Mouse (Mus musculus) heart, embryonic 14.5 days (tissue): Measurements from ENCODE around the gene Cfb. TPM values are rescaled to one million over a fixed set of nuclear protein-coding genes. Genes with fewer than 3 reads are reported as not detected.

Source experiments
- ATAC-seq: fragments of 200-750 bp; cut with Nextera tagmentation; 2 replicates; pipeline ENCODE4 v1.8.0; 2017; ENCODE audit warnings: low read depth, moderate TSS enrichment; ENCODE audit not compliant: insufficient number of reproducible peaks, insufficient read depth, low FRiP score
- H3K27ac ChIP-seq, 2 experiments: fragments of 200-500 bp in 1 of 2; fragments of 300-500 bp in 1 of 2; sonication (generic) in 1 of 2; replicated peaks in 1 of 2; 2 replicates each; pipeline ENCODE4 v1.5.1; 2012 to 2014; ENCODE audit warnings: low read depth in 2 of 2, low read length in 2 of 2, control low read depth in 1 of 2, mild to moderate bottlenecking in 1 of 2, mixed read lengths in 1 of 2; ENCODE audit not compliant: control insufficient read depth in 1 of 2, insufficient read depth in 1 of 2
- H3K27me3 ChIP-seq: fragments of 300-500 bp; sonication (generic); 2 replicates; pipeline ENCODE4 v1.6.1; 2014; ENCODE audit warnings: mild to moderate bottlenecking, low read length, control low read depth; ENCODE audit not compliant: control insufficient read depth, insufficient read depth
- H3K36me3 ChIP-seq: fragments of 300-500 bp; sonication (generic); 2 replicates; pipeline ENCODE4 v1.6.1; 2014; ENCODE audit warnings: mild to moderate bottlenecking, control low read depth, low read length, mixed read lengths; ENCODE audit not compliant: control insufficient read depth, insufficient read depth
- H3K4me1 ChIP-seq, 2 experiments: fragments of 200-500 bp in 1 of 2; fragments of 300-500 bp in 1 of 2; sonication (generic) in 1 of 2; 2 replicates each; pipeline ENCODE4 v1.6.1; 2012 to 2014; ENCODE audit warnings: low read length in 2 of 2, control low read depth in 1 of 2, mixed read lengths in 1 of 2; ENCODE audit not compliant: control insufficient read depth in 2 of 2, insufficient read depth in 2 of 2
- H3K4me2 ChIP-seq: fragments of 300-500 bp; sonication (generic); 2 replicates; pipeline ENCODE4 v1.6.1; 2014; ENCODE audit warnings: mild to moderate bottlenecking, low read length
- H3K4me3 ChIP-seq, 2 experiments: fragments of 200-500 bp in 1 of 2; fragments of 300-500 bp in 1 of 2; sonication (generic) in 1 of 2; 2 replicates each; pipeline ENCODE4 v1.5.1; 2012 to 2014; ENCODE audit warnings: low read length in 2 of 2, mild to moderate bottlenecking in 2 of 2, control low read depth in 1 of 2, low read depth in 1 of 2, moderate library complexity in 1 of 2; ENCODE audit not compliant: control insufficient read depth in 1 of 2, insufficient read depth in 1 of 2
- H3K9ac ChIP-seq: fragments of 300-500 bp; sonication (generic); 2 replicates; pipeline ENCODE4 v1.6.1; 2014; ENCODE audit warnings: mild to moderate bottlenecking, low read length
- H3K9me3 ChIP-seq: fragments of 300-500 bp; sonication (generic); 2 replicates; pipeline ENCODE4 v1.6.1; 2016; ENCODE audit warnings: low read length, control low read depth; ENCODE audit not compliant: control insufficient read depth
- whole genome bisulfite sequencing: fragments of 180-500 bp; shearing (Covaris S2); extraction: QIAGEN DNeasy Blood & Tissue Kit; methylation state at CpG from one replicate; pipeline ENCODE4 v1.1.7; 2014; 5-methylcytosine and 5-hydroxymethylcytosine counted together
- microRNA-seq: library from miRNA; unstranded; fragments of <30 nt; microRNA quantifications from one replicate; pipeline ENCODE4, GENCODE M21; 2016
- polyA plus RNA-seq: library from polyadenylated mRNA; unstranded; fragments of >200 nt; fragmentation: Nextera tagmentation; extraction: Ambion mirVana; gene quantifications from 2 replicates; pipeline ENCODE4 v1.2.1, GENCODE M21; 2014

The Cfb gene
- polyA plus RNA-seq, 1 experiment from 2014 or later = 1.2 TPM

DNA sequence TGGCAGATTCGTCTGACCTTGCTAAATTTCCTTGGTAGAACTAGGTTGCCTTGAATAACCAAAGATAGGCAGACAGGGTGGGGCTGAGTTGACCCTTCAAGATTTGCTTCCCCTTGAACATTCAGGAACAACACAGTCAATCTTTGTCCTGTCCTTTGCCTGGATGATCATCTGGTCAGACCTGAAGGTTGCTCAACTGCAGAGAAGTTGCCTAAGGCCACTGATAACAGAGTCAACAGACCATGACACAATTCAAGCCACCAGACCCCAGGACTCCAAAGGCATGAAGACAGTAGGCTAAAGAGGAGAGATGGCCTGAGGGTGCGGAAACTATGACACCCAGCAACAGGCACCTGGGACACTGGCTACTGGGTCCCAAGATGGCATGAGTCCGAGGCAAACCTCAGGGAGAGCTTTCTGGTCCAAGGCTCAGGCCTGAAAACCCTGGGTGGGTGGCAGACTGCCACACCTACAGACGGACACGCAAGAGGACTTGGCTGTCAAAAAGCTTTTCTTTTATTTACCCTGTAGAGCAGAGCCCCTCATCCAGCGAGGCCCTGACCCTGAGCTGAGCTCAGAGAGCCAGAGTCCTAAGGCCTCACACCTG, 53.6 kb downstream of the Cfb start:
- Histone ChIP-seq H3K27ac (no peak overlapping the region), H3K4me2 (no peak overlapping the region), H3K27me3 (no peaks in the 10 kb centered on the region), H3K4me1 (no peaks in the 10 kb centered on the region), H3K9me3 (peaks cover 5% of the 10 kb centered on the region; the same call in 1 of the 2 replicates), H3K4me3 (no peak overlapping the region), H3K36me3 (no peaks in the 10 kb centered on the region), H3K9ac (no peak overlapping the region)
- no peak for ATAC-seq
- WGBS = 76% methylated on average over 6 of the region's 6 CpGs

DNA sequence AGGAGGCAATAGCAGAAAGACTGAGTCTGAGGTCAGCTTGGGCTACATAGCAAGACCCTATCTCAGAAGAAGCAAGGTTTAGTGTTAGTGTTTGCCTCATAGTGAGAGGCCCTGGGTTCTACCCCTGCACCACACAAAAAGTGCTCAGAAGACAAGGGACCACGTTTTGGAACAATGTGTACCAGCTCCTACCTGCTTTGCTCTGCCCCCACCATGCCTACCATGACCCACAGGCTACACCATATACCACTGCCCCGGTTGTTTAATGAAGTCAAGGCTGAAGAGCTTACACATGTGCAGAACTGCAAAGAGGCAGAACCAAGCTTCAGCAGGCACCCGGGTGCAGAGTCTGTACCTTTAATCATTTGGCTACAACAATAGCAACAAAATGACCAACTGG, 55.1 kb downstream of the Cfb start:
- H3K9ac ChIP-seq = no peak overlapping the region

More for the DNA sequence above, 55.1 kb downstream of the Cfb start:
- Histone ChIP-seq H3K27me3 (no peaks in the 10 kb centered on the region), H3K4me3 (no peak overlapping the region), H3K27ac (no peak overlapping the region), H3K9me3 (peaks cover 5% of the 10 kb centered on the region; the same call in 1 of the 2 replicates), H3K36me3 (no peaks in the 10 kb centered on the region), H3K4me2 (no peak overlapping the region), H3K4me1 (no peaks in the 10 kb centered on the region)
- ATAC-seq = no peak
- WGBS = 56% methylated on average over 3 of the region's 3 CpGs

Small RNA genes within 50 kb of the gene (microRNA-seq; reads per million reads assigned to microRNA genes)
- not detected for gene Mir6970
- 1.4 reads per million for gene Mir6971
- gene Mir6972 = not detected

Other genes starting within 250 kb of the Cfb start
- 0.46 and 0.55 TPM in 2 replicates for gene Egfl8, start 246.5 kb downstream of the Cfb start, polyA plus RNA-seq
- gene Ppt2, start 234.0 kb downstream of the Cfb start, polyA plus RNA-seq = 30.4 and 33.3 TPM in 2 replicates
- gene Prrt1, start 233.0 kb downstream of the Cfb start, polyA plus RNA-seq = 0.27 and 0.39 TPM in 2 replicates
- 7.3 and 8.9 TPM in 2 replicates for gene Fkbpl, start 217.8 kb downstream of the Cfb start, polyA plus RNA-seq
- gene Atf6b, start 215.4 kb downstream of the Cfb start, polyA plus RNA-seq = 28.7 and 34.3 TPM in 2 replicates
- 2.7 and 3.0 TPM in 2 replicates for gene Tnxb, start 192.0 kb downstream of the Cfb start, polyA plus RNA-seq
- 0.13 and 0.23 TPM in 2 replicates for gene C4b, start 118.6 kb downstream of the Cfb start, polyA plus RNA-seq
- gene Cyp21a1, start 58.0 kb downstream of the Cfb start, polyA plus RNA-seq = not detected in 2 replicates
- 17.1 and 18.4 TPM in 2 replicates for gene Stk19, start 25.6 kb downstream of the Cfb start, polyA plus RNA-seq
- gene Dxo, start 25.5 kb downstream of the Cfb start, polyA plus RNA-seq = 26.6 and 33.1 TPM in 2 replicates
- 22.4 and 23.0 TPM in 2 replicates for gene Skiv2l, start 12.3 kb downstream of the Cfb start, polyA plus RNA-seq
- gene Nelfe, start 12.1 kb downstream of the Cfb start, polyA plus RNA-seq = 65.7 and 65.8 TPM in 2 replicates
- 0.38 and 0.53 TPM in 2 replicates for gene Zbtb12, start 17.0 kb upstream of the Cfb start, polyA plus RNA-seq
- not detected in 2 replicates for gene Gm20547, start 19.5 kb upstream of the Cfb start, polyA plus RNA-seq
- 1.0 and 1.2 TPM in 2 replicates for gene C2, start 35.7 kb upstream of the Cfb start, polyA plus RNA-seq
- gene Ehmt2, start 36.0 kb upstream of the Cfb start, polyA plus RNA-seq = 31.4 and 35.2 TPM in 2 replicates
- gene Slc44a4, start 51.9 kb upstream of the Cfb start, polyA plus RNA-seq = not detected in 2 replicates
- 13.7 and 14.6 TPM in 2 replicates for gene Neu1, start 68.7 kb upstream of the Cfb start, polyA plus RNA-seq
- gene Hspa1b, start 96.7 kb upstream of the Cfb start, polyA plus RNA-seq = 0.09 and 0.19 TPM in 2 replicates
- gene Gm20481, start 107.4 kb upstream of the Cfb start, polyA plus RNA-seq = 0.55 TPM in 1 of 2 replicates, not detected in the other
- 2.3 and 2.9 TPM in 2 replicates for gene Hspa1a, start 109.6 kb upstream of the Cfb start, polyA plus RNA-seq
- gene Hspa1l, start 110.2 kb upstream of the Cfb start, polyA plus RNA-seq = 2.2 and 2.7 TPM in 2 replicates
- gene Lsm2, start 119.3 kb upstream of the Cfb start, polyA plus RNA-seq = 132 and 136 TPM in 2 replicates
- gene Vars, start 138.5 kb upstream of the Cfb start, polyA plus RNA-seq = 41.7 and 42.9 TPM in 2 replicates
- gene Vwa7, start 154.1 kb upstream of the Cfb start, polyA plus RNA-seq = 0.28 and 0.42 TPM in 2 replicates
- gene Sapcd1, start 165.5 kb upstream of the Cfb start, polyA plus RNA-seq = 1.5 and 2.2 TPM in 2 replicates
- gene Msh5, start 184.2 kb upstream of the Cfb start, polyA plus RNA-seq = 2.6 and 3.5 TPM in 2 replicates
- gene Clic1, start 187.4 kb upstream of the Cfb start, polyA plus RNA-seq = 108 TPM in 2 replicates
- 186 and 222 TPM in 2 replicates for gene Ddah2, start 196.5 kb upstream of the Cfb start, polyA plus RNA-seq
- not detected in 2 replicates for gene Ly6g6c, start 202.9 kb upstream of the Cfb start, polyA plus RNA-seq
- 0.54 and 0.73 TPM in 2 replicates for gene Mpig6b, start 203.7 kb upstream of the Cfb start, polyA plus RNA-seq
- gene Ly6g6e, start 214.4 kb upstream of the Cfb start, polyA plus RNA-seq = 0.32 TPM in 1 of 2 replicates, not detected in the other
- 1.9 and 2.6 TPM in 2 replicates for gene Ly6g6d, start 215.5 kb upstream of the Cfb start, polyA plus RNA-seq
- gene Ly6g6f, start 223.1 kb upstream of the Cfb start, polyA plus RNA-seq = not detected in 2 replicates
- 61.9 and 64.5 TPM in 2 replicates for gene Abhd16a, start 226.7 kb upstream of the Cfb start, polyA plus RNA-seq
- gene Ly6g5c, start 245.8 kb upstream of the Cfb start, polyA plus RNA-seq = 0.59 TPM in 1 of 2 replicates, not detected in the other